Mouse (Mus musculus): Measurements from ENCODE around the gene Creb3l4.

DNA sequence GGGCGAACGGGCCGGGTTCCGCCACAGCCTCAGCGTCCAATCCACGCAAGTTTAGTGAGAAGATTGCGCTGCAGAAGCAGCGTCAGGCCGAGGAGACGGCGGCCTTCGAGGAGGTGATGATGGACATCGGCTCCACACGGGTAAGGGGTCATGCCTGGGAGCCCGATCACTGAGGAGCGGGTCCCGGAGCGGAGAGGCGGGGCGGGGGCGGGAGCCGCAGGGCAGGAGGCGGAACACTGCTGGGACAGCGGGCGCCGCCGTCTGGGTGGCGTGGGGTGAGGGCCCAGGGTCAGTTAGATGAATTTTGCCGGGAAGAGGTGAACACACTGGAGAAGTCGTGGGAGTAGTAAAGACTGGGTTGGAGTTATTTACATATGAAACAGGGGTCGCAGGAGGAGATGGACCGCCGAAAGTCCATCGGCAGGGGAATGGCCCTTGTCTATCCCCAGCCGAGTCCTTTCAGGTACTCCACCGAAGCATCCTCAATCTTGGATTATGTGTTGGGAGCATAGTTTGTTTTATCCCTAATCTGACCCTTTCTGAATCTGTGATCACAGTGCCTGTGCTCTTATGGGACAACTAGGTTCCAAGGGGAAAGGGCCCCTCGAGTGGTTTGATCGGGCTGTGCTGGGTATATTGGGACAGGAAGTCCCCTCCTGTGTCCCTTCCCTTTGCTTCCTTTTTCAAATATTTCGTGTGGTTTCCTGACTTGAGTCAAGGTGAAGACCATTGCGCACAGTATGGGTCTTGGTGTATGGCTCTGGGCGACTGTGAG lies 11.3 kb upstream of the Creb3l4 start:
- no peak for TF ChIP-seq CTCF (IDR thresholded peaks at IDR 0.05; ENCODE audit: low read depth)
- TF ChIP-seq EP300 (IDR thresholded peaks at IDR 0.05; ENCODE audit: low read depth): no peak

Measured in liver, embryonic 14.5 days (tissue).